In the genomic region with DNA sequence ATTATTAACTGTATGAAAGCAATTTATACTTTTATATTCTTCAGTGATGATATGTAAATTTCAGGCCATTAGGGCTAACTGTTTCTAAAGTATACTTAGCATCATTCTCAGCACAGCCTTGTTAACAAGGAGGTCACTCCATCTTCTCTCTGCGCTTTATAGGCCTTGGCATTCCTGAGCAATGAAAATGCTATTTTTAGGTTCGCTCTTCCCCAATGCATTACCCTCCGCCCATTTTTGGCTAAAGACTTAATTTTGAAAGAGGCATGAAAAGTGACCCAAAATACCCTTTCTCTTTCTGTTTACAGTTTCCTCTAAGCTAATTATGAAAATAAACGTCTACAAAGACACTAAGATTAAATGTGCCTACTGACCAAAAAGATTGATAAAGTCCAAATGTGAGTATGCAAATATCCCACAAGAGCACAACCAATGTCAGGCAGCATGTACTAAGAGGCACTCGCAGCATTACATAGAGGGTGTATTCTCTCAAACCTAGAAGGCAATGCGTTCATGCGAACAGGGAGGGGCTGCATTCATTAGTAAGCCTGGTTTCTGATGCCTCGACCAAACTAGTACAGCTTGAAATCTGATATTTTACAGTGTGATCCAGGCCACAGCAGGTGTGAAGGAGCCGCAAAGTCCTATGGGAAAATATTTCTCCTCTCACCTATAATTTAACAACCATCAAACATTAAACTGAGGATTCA, we compare ENCODE assay signal across 26 mouse cellular contexts.
DNase-seq lines count a peak whose midpoint lies in the region; ATAC-seq and TF ChIP-seq lines count a peak whose summit lies in the region.
"Had no signal": no experiment of that assay in that cellular context is flagged by ENCODE, and none has a peak within 500 bp of the region (broad histone marks: within the 10 kb centered on the region; RNA-seq: fewer than 3 reads in every experiment).

No protein-coding gene starts in this region.

- no peak overlapping the region for H3K4me2 ChIP-seq in embryonic facial prominence, embryonic 14.5 days (ENCODE audit: low read depth, low read length)
- no peak overlapping the region for H3K4me2 ChIP-seq in heart, embryonic 15.5 days
- no peak overlapping the region for H3K4me2 ChIP-seq in lung, embryonic 14.5 days
- H3K4me2 ChIP-seq: hindbrain, embryonic 13.5 days; liver, embryonic 13.5 days; midbrain, embryonic 15.5 days; neural tube, embryonic 13.5 days had no signal

- H3K27ac ChIP-seq in embryonic facial prominence, embryonic 14.5 days (replicated peaks; ENCODE audit: low read depth, low read length) = no peak overlapping the region
- H3K27ac ChIP-seq in embryonic facial prominence, embryonic 10.5 days (replicated peaks) = no peak overlapping the region
- H3K27ac ChIP-seq in heart, embryonic 15.5 days = 0 out of 2 replicates have a peak overlapping the region, but pooled peaks have one; percentile 37
- H3K27ac ChIP-seq in lung, embryonic 14.5 days (ENCODE audit: low read depth) = no peak overlapping the region
- H3K27ac ChIP-seq: forebrain, embryonic 10.5 days; hindbrain, embryonic 13.5 days; kidney, postnatal 0 days; left cerebral cortex, adult 2 months; liver, embryonic 13.5 days; macrophage; midbrain, embryonic 15.5 days; neural tube, embryonic 13.5 days had no signal

- H3K9me3 ChIP-seq in embryonic facial prominence, embryonic 14.5 days (ENCODE audit: control insufficient read depth, low read length) = no peaks in the 10 kb centered on the region
- H3K9me3 ChIP-seq in embryonic facial prominence, embryonic 10.5 days = no peaks in the 10 kb centered on the region
- no peaks in the 10 kb centered on the region for H3K9me3 ChIP-seq in heart, embryonic 15.5 days (replicated peaks)
- no peaks in the 10 kb centered on the region for H3K9me3 ChIP-seq in lung, embryonic 14.5 days (ENCODE audit: low read depth, low read length)
- H3K9me3 ChIP-seq: forebrain, embryonic 10.5 days; hindbrain, embryonic 13.5 days; liver, embryonic 13.5 days; midbrain, embryonic 15.5 days; neural tube, embryonic 13.5 days had no signal

- no peak for TF ChIP-seq CTCF in lung, embryonic 14.5 days (IDR thresholded peaks at IDR 0.05; ENCODE audit: low read depth)

- no peaks in the 10 kb centered on the region for H3K27me3 ChIP-seq in embryonic facial prominence, embryonic 14.5 days (replicated peaks; ENCODE audit: control insufficient read depth, insufficient read depth, low read length)
- H3K27me3 ChIP-seq in embryonic facial prominence, embryonic 10.5 days (replicated peaks; ENCODE audit: low read depth, poor library complexity, severe bottlenecking) = no peaks in the 10 kb centered on the region
- no peaks in the 10 kb centered on the region for H3K27me3 ChIP-seq in heart, embryonic 15.5 days
- no peaks in the 10 kb centered on the region for H3K27me3 ChIP-seq in lung, embryonic 14.5 days (ENCODE audit: insufficient read depth, low read length)
- H3K27me3 ChIP-seq: hindbrain, embryonic 13.5 days; liver, embryonic 13.5 days; midbrain, embryonic 15.5 days; neural tube, embryonic 13.5 days had no signal

- H3K36me3 ChIP-seq in embryonic facial prominence, embryonic 14.5 days (ENCODE audit: control insufficient read depth, insufficient read depth, low read length) = no peaks in the 10 kb centered on the region
- peaks cover 11% of the 10 kb centered on the region; the same call in 1 of the 2 replicates for H3K36me3 ChIP-seq in embryonic facial prominence, embryonic 10.5 days (replicated peaks)
- H3K36me3 ChIP-seq in heart, embryonic 15.5 days = no peaks in the 10 kb centered on the region
- no peaks in the 10 kb centered on the region for H3K36me3 ChIP-seq in lung, embryonic 14.5 days (ENCODE audit: insufficient read depth)
- H3K36me3 ChIP-seq: forebrain, embryonic 10.5 days; hindbrain, embryonic 13.5 days; midbrain, embryonic 15.5 days; neural tube, embryonic 13.5 days had no signal

- H3K4me1 ChIP-seq in embryonic facial prominence, embryonic 14.5 days (ENCODE audit: control insufficient read depth, insufficient read depth, low read length) = no peaks in the 10 kb centered on the region
- H3K4me1 ChIP-seq in embryonic facial prominence, embryonic 10.5 days = no peaks in the 10 kb centered on the region
- H3K4me1 ChIP-seq in heart, embryonic 15.5 days (replicated peaks) = peaks cover 9% of the 10 kb centered on the region
- no peaks in the 10 kb centered on the region for H3K4me1 ChIP-seq in lung, embryonic 14.5 days (ENCODE audit: insufficient read depth)
- H3K4me1 ChIP-seq: liver, embryonic 13.5 days; midbrain, embryonic 15.5 days had no signal

- DNase-seq in embryonic facial prominence, embryonic 14.5 days (ENCODE audit: low spot score) = peak; percentile 33
- no peak for DNase-seq in embryonic facial prominence, embryonic 10.5 days (ENCODE audit: low spot score)
- no peak for DNase-seq in heart, adult 9 months (ENCODE audit: low spot score in 2 of 2)
- DNase-seq in lung, embryonic 14.5 days = peak; percentile 53
- DNase-seq in lung, postnatal 25 days (ENCODE audit: low spot score) = no peak
- DNase-seq in layer of hippocampus, adult 8-10 months (ENCODE audit: low spot score in 2 of 2) = no peak
- DNase-seq: adrenal gland, postnatal 25 days; cerebellum, adult 9-10 months; gastrocnemius, postnatal 36 days; heart, postnatal 14 days; kidney, adult 2 months; left cerebral cortex, postnatal 4 days; liver, embryonic 13.5 days; lung, adult 2 months; right cerebral cortex, adult 18-20 months; right cerebral cortex, postnatal 4 days; thymus, postnatal 25 days had no signal

- H3K9ac ChIP-seq in embryonic facial prominence, embryonic 14.5 days (ENCODE audit: low read depth, low read length) = no peak overlapping the region
- no peak overlapping the region for H3K9ac ChIP-seq in heart, embryonic 15.5 days
- H3K9ac ChIP-seq in lung, embryonic 14.5 days = no peak overlapping the region
- H3K9ac ChIP-seq: hindbrain, embryonic 13.5 days; liver, embryonic 13.5 days; midbrain, embryonic 15.5 days; neural tube, embryonic 13.5 days had no signal

- 56% methylated on average over 9 of the region's 9 CpGs for WGBS in embryonic facial prominence, embryonic 14.5 days
- WGBS in embryonic facial prominence, embryonic 10.5 days = 80% methylated on average over 9 of the region's 9 CpGs
- 47% methylated on average over 9 of the region's 9 CpGs for WGBS in heart, embryonic 15.5 days
- WGBS in lung, embryonic 14.5 days = 52% methylated on average over 9 of the region's 9 CpGs

- ATAC-seq in embryonic facial prominence, embryonic 14.5 days (ENCODE audit: low read depth) = peak; percentile 67; the same call in 1 of the 2 replicates
- no peak for ATAC-seq in heart, embryonic 15.5 days (replicated peaks; ENCODE audit: insufficient number of reproducible peaks, insufficient read depth, low FRiP score, low read depth)
- no peak for ATAC-seq in lung, embryonic 14.5 days (ENCODE audit: insufficient read depth)
- ATAC-seq: forebrain, embryonic 16.5 days; midbrain, embryonic 15.5 days had no signal

- H3K4me3 ChIP-seq in embryonic facial prominence, embryonic 14.5 days (ENCODE audit: low read depth, low read length) = no peak overlapping the region
- no peak overlapping the region for H3K4me3 ChIP-seq in embryonic facial prominence, embryonic 10.5 days
- H3K4me3 ChIP-seq in heart, embryonic 15.5 days = no peak overlapping the region
- no peak overlapping the region for H3K4me3 ChIP-seq in lung, embryonic 14.5 days (ENCODE audit: low read depth, low read length)
- H3K4me3 ChIP-seq: forebrain, embryonic 10.5 days; hindbrain, embryonic 13.5 days; left cerebral cortex, adult 2 months; liver, embryonic 13.5 days; midbrain, embryonic 15.5 days; neural tube, embryonic 13.5 days had no signal

Comparison
In these comparisons a context has a peak if more than half of its experiments do, and no peak if none do; other contexts are left out.
1. DNase-seq: peak in embryonic facial prominence, embryonic 14.5 days (single experiment) and lung, embryonic 14.5 days (single experiment); none in embryonic facial prominence, embryonic 10.5 days (single experiment), heart, adult 9 months (0 of 2), lung, postnatal 25 days (single experiment) and layer of hippocampus, adult 8-10 months (0 of 2).